Mouse (Mus musculus): ENCODE measurements around the gene Dlx2.
A peak's percentile ranks its signal among the peaks of the same experiment; 100 is the strongest.

Dlx2 gene

GRCm38 (mm10) chr2:71540611-71541417 is 5.7 kb downstream of the Dlx2 start:
- no peak for DNase-seq (ENCODE audit: low spot score)

- DNase-seq (ENCODE audit: low spot score): peak; percentile 57
These were observed 12.1 kb downstream of the Dlx2 start for GRCm38 (mm10) chr2:71534242-71535052.

- DNase-seq (ENCODE audit: low spot score): no peak
These were observed 13.5 kb downstream of the Dlx2 start for GRCm38 (mm10) chr2:71533094-71533493.

GRCm38 (mm10) chr2:71531990-71532970 is 14.3 kb downstream of the Dlx2 start:
- DNase-seq (ENCODE audit: low spot score): no peak

GRCm38 (mm10) chr2:71531124-71531590 is 15.4 kb downstream of the Dlx2 start:
- no peak for DNase-seq (ENCODE audit: low spot score)

- peak; percentile 38 for DNase-seq (ENCODE audit: low spot score)
These were observed 16.0 kb downstream of the Dlx2 start for GRCm38 (mm10) chr2:71530391-71531123.

- peak; percentile 92 for DNase-seq (ENCODE audit: low spot score)
These were observed 16.8 kb downstream of the Dlx2 start for GRCm38 (mm10) chr2:71529511-71530351.

GRCm38 (mm10) chr2:71528714-71529510 is 17.6 kb downstream of the Dlx2 start:
- DNase-seq (ENCODE audit: low spot score): peak; percentile 61

- peak; percentile 54 for DNase-seq (ENCODE audit: low spot score)
These were observed 18.4 kb downstream of the Dlx2 start, which contains the start of gene Dlx1 for GRCm38 (mm10) chr2:71528014-71528713. TSS of gene Dlx1 (plus strand) at chr2:71528113.

GRCm38 (mm10) chr2:71527323-71528013 is 19.1 kb downstream of the Dlx2 start:
- no peak for DNase-seq (ENCODE audit: low spot score)

- DNase-seq (ENCODE audit: low spot score): no peak
These were observed 19.8 kb downstream of the Dlx2 start for GRCm38 (mm10) chr2:71526595-71527322.

- no peak for DNase-seq (ENCODE audit: low spot score)
These were observed 21.8 kb downstream of the Dlx2 start for GRCm38 (mm10) chr2:71524763-71525162.

GRCm38 (mm10) chr2:71523431-71523830 is 23.1 kb downstream of the Dlx2 start:
- no peak for DNase-seq (ENCODE audit: low spot score)

- no peak for DNase-seq (ENCODE audit: low spot score)
These were observed 23.7 kb downstream of the Dlx2 start for GRCm38 (mm10) chr2:71522871-71523270.

- peak; percentile 2 for DNase-seq (ENCODE audit: low spot score)
These were observed 29.0 kb downstream of the Dlx2 start for GRCm38 (mm10) chr2:71517466-71518099.

- DNase-seq (ENCODE audit: low spot score): no peak
These were observed 29.6 kb downstream of the Dlx2 start for GRCm38 (mm10) chr2:71516995-71517394.

- DNase-seq (ENCODE audit: low spot score): peak; percentile 46
These were observed 34.2 kb downstream of the Dlx2 start for GRCm38 (mm10) chr2:71512326-71512725.

Data from retina, embryonic 14.5 days (tissue).